9 mouse cellular contexts compared by ENCODE assay signal in the genomic region with DNA sequence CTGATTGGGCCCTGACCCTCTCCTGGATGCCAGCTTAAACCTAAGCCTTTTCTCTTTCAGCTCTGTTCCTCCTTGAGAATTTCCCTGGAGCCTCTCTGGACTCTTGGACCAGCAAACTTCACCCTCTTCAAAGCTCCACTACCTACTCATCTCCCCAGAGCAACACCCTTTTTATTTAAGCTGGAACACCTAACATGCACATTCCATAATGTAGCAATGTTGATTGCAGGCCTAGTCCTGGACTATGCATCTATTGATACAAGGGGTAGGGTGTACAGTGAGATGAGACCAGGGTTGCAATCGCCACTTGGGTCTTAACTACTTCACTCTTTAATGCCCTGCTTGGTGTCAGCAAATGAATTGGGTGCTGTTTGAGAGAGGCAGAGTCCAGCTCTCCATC. TPM values are rescaled to one million over a fixed set of nuclear protein-coding genes. Genes with fewer than 3 reads are reported as not detected.
DNase-seq lines count a peak whose midpoint lies in the region; ATAC-seq and TF ChIP-seq lines count a peak whose summit lies in the region.
"Had no signal": no experiment of that assay in that cellular context is flagged by ENCODE, and none has a peak within 500 bp of the region (broad histone marks: within the 10 kb centered on the region; RNA-seq: fewer than 3 reads in every experiment).

No protein-coding gene starts in this region.

- TF ChIP-seq POLR2A in testis, adult 2 months (IDR thresholded peaks at IDR 0.05; ENCODE audit: control insufficient read depth, low read depth, low read length): no peak

- DNase-seq in gastrocnemius, adult 2 months: no peak
- no peak for DNase-seq in gastrocnemius, postnatal 14 days
- no peak for DNase-seq in testis, postnatal 10 days (ENCODE audit: low spot score)
- DNase-seq in liver, embryonic 11.5 days (ENCODE audit: low spot score): no peak
- DNase-seq in natural killer cell, adult 2 months (ENCODE audit: low spot score in 2 of 2): no peak
- no peak for DNase-seq in thymus, postnatal 25 days

- no peaks in the 10 kb centered on the region for H3K27me3 ChIP-seq in testis, adult 2 months (ENCODE audit: control insufficient read depth, insufficient read depth, low read length)
- H3K27me3 ChIP-seq in liver, embryonic 11.5 days (replicated peaks; ENCODE audit: control insufficient read depth, insufficient read depth, low read length): no peaks in the 10 kb centered on the region
- no peaks in the 10 kb centered on the region for H3K27me3 ChIP-seq in stomach, embryonic 16.5 days (ENCODE audit: control insufficient read depth, insufficient read depth, low read length)

- peak overlapping the region; percentile 89 for H3K4me2 ChIP-seq in liver, embryonic 11.5 days
- H3K4me2 ChIP-seq in stomach, embryonic 16.5 days (ENCODE audit: low read depth, low read length): peak overlapping the region; percentile 95

- peak overlapping the region; percentile 74 for H3K4me3 ChIP-seq in gastrocnemius, adult 2 months
- H3K4me3 ChIP-seq in testis, adult 2 months (ENCODE audit: control insufficient read depth, low read depth, low read length): peak overlapping the region; percentile 86
- H3K4me3 ChIP-seq in liver, embryonic 11.5 days (ENCODE audit: low read depth, low read length): peak overlapping the region; percentile 58
- peak overlapping the region; percentile 92 for H3K4me3 ChIP-seq in stomach, embryonic 16.5 days (replicated peaks; ENCODE audit: low read length)

- peak overlapping the region; percentile 51 for H3K9ac ChIP-seq in liver, embryonic 11.5 days (ENCODE audit: low read depth, low read length)
- peak overlapping the region; percentile 27 for H3K9ac ChIP-seq in stomach, embryonic 16.5 days (ENCODE audit: low read length)

- H3K4me1 ChIP-seq in testis, adult 2 months (ENCODE audit: control insufficient read depth, insufficient read depth, low read length): 0 out of 2 replicates have a peak, but pooled peaks cover 4% of the 10 kb centered on the region
- peaks cover 29% of the 10 kb centered on the region for H3K4me1 ChIP-seq in liver, embryonic 11.5 days (replicated peaks; ENCODE audit: control insufficient read depth, insufficient read depth, low read length)
- H3K4me1 ChIP-seq in stomach, embryonic 16.5 days (ENCODE audit: control insufficient read depth, insufficient read depth, low read length): peaks cover 20% of the 10 kb centered on the region

- H3K36me3 ChIP-seq in testis, adult 2 months (ENCODE audit: control insufficient read depth, insufficient read depth, low read length): no peaks in the 10 kb centered on the region
- peaks cover 19% of the 10 kb centered on the region for H3K36me3 ChIP-seq in liver, embryonic 11.5 days (ENCODE audit: control insufficient read depth, insufficient read depth, low read length)
- peaks cover 6% of the 10 kb centered on the region for H3K36me3 ChIP-seq in stomach, embryonic 16.5 days (ENCODE audit: control insufficient read depth, insufficient read depth, low read length)

- WGBS in liver, embryonic 11.5 days: 85% methylated on average over 1 of the region's 1 CpGs
- 93% methylated on average over 1 of the region's 1 CpGs for WGBS in stomach, embryonic 16.5 days

- no peak for TF ChIP-seq CTCF in gastrocnemius, adult 2 months (IDR thresholded peaks at IDR 0.05)
- no peak for TF ChIP-seq CTCF in testis, adult 2 months (IDR thresholded peaks at IDR 0.05; ENCODE audit: control insufficient read depth, insufficient read depth, insufficient replicate concordance, low read depth, low read length)

- intact Hi-C loops in gastrocnemius, adult 2 months (cut with DNase I): loop anchor here (5.0 kb wide), 1 partner anchor 39 kb away; no protein-coding TSS in a partner anchor
- intact Hi-C loops in gastrocnemius, postnatal 14 days (cut with DNase I; ENCODE audit: low total_unique reads): no loop called here

- peak overlapping the region; percentile 99 for H3K27ac ChIP-seq in gastrocnemius, adult 2 months
- H3K27ac ChIP-seq in testis, adult 2 months (ENCODE audit: control insufficient read depth, insufficient read depth, low read depth, low read length): no peak overlapping the region; the same call in 1 of the 2 replicates
- H3K27ac ChIP-seq in liver, embryonic 11.5 days (ENCODE audit: low read depth, low read length): peak overlapping the region; percentile 78
- H3K27ac ChIP-seq in stomach, embryonic 16.5 days (ENCODE audit: low read length): peak overlapping the region; percentile 87

- ATAC-seq in liver, embryonic 11.5 days (replicated peaks; ENCODE audit: low FRiP score): no peak; the same call in 1 of the 2 replicates
- peak; percentile 5; the same call in 1 of the 2 replicates for ATAC-seq in stomach, embryonic 16.5 days (ENCODE audit: insufficient read depth, low FRiP score)

- no peaks in the 10 kb centered on the region for H3K9me3 ChIP-seq in liver, embryonic 11.5 days (ENCODE audit: control insufficient read depth, low read length)
- no peaks in the 10 kb centered on the region for H3K9me3 ChIP-seq in stomach, embryonic 16.5 days (replicated peaks; ENCODE audit: control insufficient read depth, low read length)

RNA-seq across cellular contexts. Expression of gene Ctsd, which starts 0.4 kb away (rescaled TPM):
- 100 to 1,000 TPM; 411 to 467 TPM for total RNA-seq in gastrocnemius, adult 2 months (2021)
- 100 to 1,000 TPM; 268 to 284 TPM for total RNA-seq in gastrocnemius, postnatal 14 days (2021)
- polyA plus RNA-seq in testis, adult 2 months (2012; rRNA removed): 75.7 and 78.7 TPM in 2 replicates
- polyA plus RNA-seq in liver, embryonic 11.5 days (2014; fragmentation: Nextera tagmentation; extraction: Ambion mirVana): 316 and 340 TPM in 2 replicates
- 451 and 599 TPM in 2 replicates for polyA plus RNA-seq in stomach, embryonic 16.5 days (2015; fragmentation: Nextera tagmentation; extraction: Ambion mirVana)

RNA-seq across cellular contexts. Expression of gene Gm49369, which starts 5.7 kb away (rescaled TPM):
- 1 to 10 TPM; 1.5 to 1.8 TPM for total RNA-seq in gastrocnemius, adult 2 months (2021)
- 1 to 10 TPM; 1.0 to 4.1 TPM for total RNA-seq in gastrocnemius, postnatal 14 days (2021)
- polyA plus RNA-seq in testis, adult 2 months (2012; rRNA removed): not detected in 2 replicates
- not detected in 2 replicates for polyA plus RNA-seq in liver, embryonic 11.5 days (2014; fragmentation: Nextera tagmentation; extraction: Ambion mirVana)
- 0.96 TPM in 1 of 2 replicates, not detected in the other for polyA plus RNA-seq in stomach, embryonic 16.5 days (2015; fragmentation: Nextera tagmentation; extraction: Ambion mirVana)

RNA-seq across cellular contexts. Expression of gene Ifitm10, which starts 14.6 kb away (rescaled TPM):
- total RNA-seq in gastrocnemius, adult 2 months (2021): 1 to 10 TPM; 3.0 to 4.1 TPM
- 1 to 10 TPM; 6.7 to 8.4 TPM for total RNA-seq in gastrocnemius, postnatal 14 days (2021)
- polyA plus RNA-seq in testis, adult 2 months (2012; rRNA removed): 0.20 TPM in 1 of 2 replicates, not detected in the other
- polyA plus RNA-seq in liver, embryonic 11.5 days (2014; fragmentation: Nextera tagmentation; extraction: Ambion mirVana): 1.8 and 2.4 TPM in 2 replicates
- polyA plus RNA-seq in stomach, embryonic 16.5 days (2015; fragmentation: Nextera tagmentation; extraction: Ambion mirVana): 3.7 and 5.2 TPM in 2 replicates

RNA-seq across cellular contexts. Expression of gene Syt8, which starts 46.5 kb away (rescaled TPM):
- not detected for total RNA-seq in gastrocnemius, adult 2 months (2021)
- not detected for total RNA-seq in gastrocnemius, postnatal 14 days (2021)
- 0.28 and 1.2 TPM in 2 replicates for polyA plus RNA-seq in testis, adult 2 months (2012; rRNA removed)
- 0.41 and 0.42 TPM in 2 replicates for polyA plus RNA-seq in liver, embryonic 11.5 days (2014; fragmentation: Nextera tagmentation; extraction: Ambion mirVana)
- polyA plus RNA-seq in stomach, embryonic 16.5 days (2015; fragmentation: Nextera tagmentation; extraction: Ambion mirVana): 31.1 and 50.1 TPM in 2 replicates
- total RNA-seq: left cerebral cortex, postnatal 4 days had no signal

RNA-seq across cellular contexts. Expression of gene Tnni2, which starts 53.4 kb away (rescaled TPM):
- total RNA-seq in gastrocnemius, adult 2 months (2021): over 10,000 TPM; 15,929 to 19,962 TPM
- total RNA-seq in gastrocnemius, postnatal 14 days (2021): over 10,000 TPM; 14,029 to 14,677 TPM
- polyA plus RNA-seq in testis, adult 2 months (2012; rRNA removed): 0.31 TPM in 1 of 2 replicates, not detected in the other
- polyA plus RNA-seq in liver, embryonic 11.5 days (2014; fragmentation: Nextera tagmentation; extraction: Ambion mirVana): 1.9 and 3.7 TPM in 2 replicates
- 20.2 and 217 TPM in 2 replicates for polyA plus RNA-seq in stomach, embryonic 16.5 days (2015; fragmentation: Nextera tagmentation; extraction: Ambion mirVana)
- total RNA-seq: left cerebral cortex, postnatal 4 days had no signal
